Mouse (Mus musculus): Measurements from ENCODE around the gene Mmaa.

Mmaa gene

DNA sequence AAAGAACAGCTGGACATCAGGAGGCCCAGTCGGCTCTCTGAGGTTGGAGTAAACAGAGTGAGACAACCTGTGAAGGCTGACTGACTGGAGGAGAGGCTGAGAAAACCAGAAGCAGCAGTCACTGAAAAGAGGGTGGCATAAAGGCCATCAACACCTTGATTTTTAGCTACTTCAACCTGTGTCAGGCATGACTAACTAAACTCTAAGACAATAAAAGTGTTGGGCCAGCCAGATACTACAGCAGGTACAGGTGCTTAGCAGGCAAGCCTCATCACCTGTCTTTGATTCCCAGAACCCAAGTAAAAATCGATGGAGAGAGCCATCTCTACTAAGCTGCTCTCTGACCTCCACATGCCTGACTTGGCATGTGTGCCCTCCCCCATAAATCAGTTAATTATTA lies 6.1 kb downstream of the Mmaa start:
- no peak for DNase-seq (ENCODE audit: low spot score in 2 of 2)

DNA sequence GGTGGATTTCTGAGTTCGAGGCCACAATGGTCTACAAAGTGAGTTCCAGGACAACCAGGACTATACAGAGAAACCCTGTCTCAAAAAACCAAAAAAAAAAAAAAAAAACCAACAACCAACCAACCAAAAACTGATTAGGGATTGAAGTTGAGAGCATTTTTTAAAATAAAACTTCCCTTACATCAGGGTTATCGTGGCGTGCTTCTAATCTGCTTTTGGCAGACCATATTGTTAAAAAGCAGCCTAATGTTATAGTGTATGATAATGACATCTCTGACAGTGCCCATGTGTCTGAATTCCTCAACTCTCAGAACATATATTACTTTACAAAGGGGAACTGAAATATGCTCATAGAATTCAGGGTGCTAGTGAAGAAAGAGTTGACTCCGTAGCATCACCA lies 6.5 kb downstream of the Mmaa start:
- no peak for DNase-seq (ENCODE audit: low spot score in 2 of 2)

DNA sequence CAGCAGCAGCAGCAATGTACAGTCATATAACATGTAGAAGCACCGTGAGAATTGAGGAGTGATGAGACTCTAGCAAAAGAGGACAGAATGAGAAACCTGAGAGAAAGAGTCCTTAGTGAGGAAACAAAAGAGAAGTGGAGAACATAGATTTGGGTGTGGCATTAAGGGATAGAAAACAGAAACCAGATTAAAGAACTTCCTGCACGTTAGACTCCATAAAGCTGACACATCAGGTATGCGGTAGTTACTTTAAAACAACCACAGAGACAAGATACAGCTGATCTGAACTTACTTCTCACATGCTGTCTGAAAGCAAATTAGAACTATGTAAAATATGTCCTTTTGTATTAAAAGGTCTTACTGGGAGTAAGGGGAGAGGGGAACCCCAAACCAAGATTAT lies 8.3 kb downstream of the Mmaa start:
- DNase-seq (ENCODE audit: low spot score in 2 of 2) = no peak

DNA sequence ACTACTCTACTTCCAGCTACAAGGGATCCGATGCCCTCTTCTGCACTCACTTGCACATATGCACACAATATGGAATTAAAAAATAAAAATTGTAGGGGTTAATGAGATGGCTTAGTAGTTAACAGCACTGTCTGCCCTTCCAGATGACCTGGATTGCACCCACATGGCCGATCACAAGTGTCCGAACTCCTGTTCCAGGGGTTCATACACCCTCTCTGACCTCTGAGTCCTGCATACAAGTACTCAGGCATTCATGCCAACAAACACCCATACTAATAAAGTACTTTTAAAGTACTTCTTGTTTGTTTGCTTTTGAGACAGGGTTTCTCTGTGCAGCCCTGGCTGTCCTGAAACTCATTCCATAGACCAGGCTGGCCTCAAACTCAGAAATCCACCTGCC lies 10.1 kb downstream of the Mmaa start:
- no peak for DNase-seq (ENCODE audit: low spot score in 2 of 2)

DNA sequence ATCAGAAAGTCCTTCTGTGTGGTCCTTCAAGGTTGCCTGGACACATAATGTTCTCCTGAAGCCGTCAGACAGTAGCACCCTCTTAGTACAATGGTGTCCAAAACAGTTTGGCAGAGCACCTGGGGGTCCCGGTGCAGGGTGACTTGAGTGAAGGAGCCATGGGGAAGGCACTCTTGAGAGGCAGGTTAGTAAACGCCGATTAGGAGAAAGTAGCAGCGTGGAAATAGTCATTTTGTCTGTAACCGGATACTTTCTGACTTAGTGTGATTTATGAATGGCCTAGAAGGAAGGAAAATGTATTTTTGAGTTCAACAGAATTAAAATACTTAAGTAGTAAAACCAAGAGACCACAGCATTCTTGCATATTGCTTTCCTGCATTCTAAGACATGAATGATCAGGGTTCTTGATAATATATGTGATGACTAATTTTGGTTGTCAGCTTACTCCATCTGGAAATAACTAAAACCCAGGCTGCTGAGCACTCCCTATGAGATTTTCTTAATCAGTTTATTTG lies 13.3 kb downstream of the Mmaa start:
- DNase-seq (ENCODE audit: low spot score in 2 of 2) = no peak

DNA sequence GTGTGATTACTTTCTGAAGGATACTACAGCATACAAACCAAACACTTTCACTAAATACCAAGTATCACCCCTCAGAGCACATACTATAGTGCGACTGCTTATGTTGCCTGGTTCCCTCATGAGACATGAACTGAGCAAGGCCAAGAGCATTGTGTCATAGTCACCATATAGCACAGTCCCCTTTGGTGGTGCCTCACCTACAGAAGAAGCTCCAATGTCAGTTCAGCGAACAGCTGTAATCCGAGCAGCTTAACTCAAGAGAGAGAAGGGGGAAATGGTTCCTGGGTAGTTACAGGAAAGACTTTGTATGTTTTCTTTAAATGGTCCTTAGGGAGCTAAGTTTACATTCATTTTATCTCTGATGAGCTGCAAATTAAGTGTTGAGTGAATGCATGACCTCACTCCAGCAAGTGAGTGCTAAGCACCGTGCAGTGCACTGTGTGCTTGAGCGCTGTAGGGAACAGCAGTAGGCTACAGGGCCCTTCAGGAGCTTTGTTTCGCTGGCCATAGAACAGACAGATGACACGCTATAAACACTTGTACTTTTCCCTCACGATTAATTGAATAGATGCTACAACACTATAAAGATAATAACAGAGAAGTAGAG lies 17.4 kb downstream of the Mmaa start:
- DNase-seq (ENCODE audit: low spot score in 2 of 2) = no peak

DNA sequence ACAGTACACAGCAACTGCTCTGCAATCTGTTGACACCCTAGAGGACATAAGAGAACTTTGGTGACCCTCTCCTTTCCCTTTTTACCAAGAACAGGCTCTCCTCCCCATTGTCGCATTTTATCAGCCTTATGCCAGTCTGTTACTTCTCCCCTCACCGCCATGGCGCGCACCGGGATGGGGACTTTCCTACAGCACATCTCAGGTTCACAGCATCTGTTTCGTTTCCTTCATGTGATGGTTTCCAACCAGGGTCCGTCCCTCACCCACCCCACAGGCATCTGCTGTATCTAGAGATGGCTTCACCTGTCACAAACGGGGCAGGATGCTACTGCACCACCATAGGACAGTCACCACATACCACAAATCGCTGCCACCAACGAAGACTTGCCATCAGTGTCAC lies 19.8 kb downstream of the Mmaa start:
- DNase-seq (ENCODE audit: low spot score in 2 of 2) = no peak

DNA sequence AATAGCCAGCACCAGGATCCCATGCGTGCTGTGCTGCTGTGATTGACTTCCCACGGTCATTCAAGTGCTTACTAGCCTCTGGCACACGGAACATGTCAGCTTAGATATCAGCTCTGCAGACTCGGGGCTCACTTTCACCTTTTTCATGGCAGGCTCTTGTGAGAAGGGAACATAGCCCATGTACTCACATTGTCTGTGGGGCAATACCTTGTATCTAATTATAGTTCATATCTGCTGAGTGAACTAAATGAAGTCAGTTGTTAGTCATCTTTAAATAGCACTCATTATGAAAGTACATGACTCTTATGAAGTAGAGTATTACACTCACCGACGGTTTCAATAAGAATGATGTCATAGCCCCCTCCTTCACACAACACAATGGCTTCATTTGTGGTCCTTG lies 21.0 kb downstream of the Mmaa start:
- no peak for DNase-seq (ENCODE audit: low spot score in 2 of 2)

DNA sequence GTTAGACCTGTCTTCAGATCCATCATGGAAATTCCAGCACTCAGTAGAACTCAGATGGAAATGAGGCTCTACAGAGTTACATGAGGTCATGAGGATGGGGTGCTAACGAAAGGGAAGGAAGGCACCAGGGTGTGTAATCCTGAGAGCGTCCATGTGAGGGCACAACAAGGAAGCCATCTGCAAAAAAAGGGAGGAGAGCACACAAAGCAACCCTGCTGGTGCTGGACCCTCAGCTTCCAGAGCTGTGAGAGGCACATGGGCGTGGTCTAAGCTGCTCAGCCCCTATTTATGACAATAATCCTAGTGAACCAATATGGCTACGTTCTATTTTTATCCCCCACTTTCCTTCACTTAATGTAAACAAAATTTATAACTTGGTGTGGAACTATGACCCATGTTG lies 22.1 kb downstream of the Mmaa start:
- no peak for DNase-seq (ENCODE audit: low spot score in 2 of 2)

DNA sequence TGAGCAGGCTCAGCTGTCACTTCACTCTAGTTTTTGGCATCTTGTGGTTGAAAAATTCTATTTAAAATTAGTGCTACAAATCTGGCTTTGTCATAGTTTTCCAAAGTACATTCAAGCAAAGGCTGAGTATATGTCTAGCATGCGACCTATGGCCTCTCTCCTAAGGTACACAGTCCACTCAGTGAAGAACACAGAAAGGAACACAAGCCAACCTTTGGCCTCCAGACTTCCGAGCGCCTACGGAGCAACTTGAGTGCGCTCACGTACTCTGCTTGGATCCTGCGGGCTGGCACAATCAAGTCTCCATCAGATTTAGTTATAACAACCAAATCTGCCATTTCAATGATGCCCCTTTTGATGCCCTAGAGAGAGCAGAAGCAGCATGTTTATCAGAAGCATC lies 25.8 kb downstream of the Mmaa start:
- DNase-seq (ENCODE audit: low spot score in 2 of 2) = no peak

DNA sequence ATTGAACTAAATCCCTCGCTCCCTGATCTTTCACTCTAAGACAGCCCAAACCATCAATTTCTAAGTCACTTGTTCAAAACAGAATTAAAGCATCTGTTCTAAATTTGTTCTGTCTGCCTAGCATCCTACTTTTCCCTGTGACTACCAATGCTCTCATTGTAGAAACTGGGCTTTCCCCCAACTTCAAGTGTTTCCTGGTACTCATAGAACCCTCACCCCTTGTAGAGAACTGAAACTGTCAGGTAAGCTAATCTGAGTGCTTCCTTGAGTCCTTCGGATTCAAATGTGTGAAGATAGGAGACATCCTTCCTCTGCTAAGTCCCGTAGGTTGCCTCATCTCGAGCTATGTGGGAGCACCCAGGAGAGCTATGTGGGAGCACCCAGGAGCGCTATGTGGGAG lies 32.8 kb downstream of the Mmaa start:
- DNase-seq (ENCODE audit: low spot score in 2 of 2) = no peak

DNA sequence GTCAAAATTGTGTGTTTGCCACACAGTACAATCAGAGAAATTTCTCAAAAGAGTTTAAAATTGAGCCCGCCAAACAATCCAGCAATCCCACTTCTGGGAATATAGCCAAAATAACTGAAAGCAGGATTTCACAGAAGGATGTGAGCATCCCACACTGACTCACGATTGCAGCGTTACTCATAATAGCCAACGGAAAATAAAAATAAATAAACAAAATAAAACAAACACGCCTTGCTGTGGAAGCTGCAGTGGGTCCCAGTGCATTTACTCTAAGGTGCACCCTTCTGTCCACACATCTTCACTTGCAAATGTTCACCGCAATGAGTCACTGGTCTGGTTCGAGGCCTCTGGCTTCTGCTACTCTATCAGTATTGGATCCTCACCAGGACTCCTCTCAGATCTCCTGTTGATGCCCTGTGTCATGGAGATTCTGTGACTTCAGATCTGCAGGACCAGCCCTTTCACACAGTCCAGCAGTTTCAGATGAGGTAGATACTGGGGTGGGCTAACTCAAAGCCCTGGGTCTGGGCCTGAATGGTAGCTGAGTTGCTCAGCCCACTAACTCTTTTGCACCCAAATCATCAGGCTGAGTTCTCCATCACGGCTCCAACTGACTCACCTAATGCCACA lies 38.5 kb downstream of the Mmaa start:
- DNase-seq (ENCODE audit: low spot score in 2 of 2) = no peak

DNA sequence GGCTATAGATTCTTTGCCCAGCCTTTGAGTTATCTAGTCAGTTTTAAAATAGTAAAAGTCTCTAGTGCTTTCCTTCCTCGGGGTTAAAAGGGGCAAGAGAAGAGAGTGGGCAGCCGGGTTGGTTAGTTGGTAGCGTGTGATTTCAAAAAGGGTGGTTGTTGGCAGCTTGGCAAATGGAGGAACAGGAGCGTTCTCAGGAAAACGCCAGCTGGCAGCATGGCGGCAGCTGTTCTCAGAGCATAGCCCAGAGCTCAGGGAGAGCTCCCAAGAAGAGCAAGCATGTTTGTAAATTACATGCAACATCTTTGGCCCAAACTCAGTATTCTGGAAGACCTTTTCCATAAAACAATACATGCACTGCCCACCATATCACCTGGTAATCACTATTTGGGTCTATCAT lies 41.0 kb downstream of the Mmaa start:
- DNase-seq (ENCODE audit: low spot score in 2 of 2) = no peak

DNA sequence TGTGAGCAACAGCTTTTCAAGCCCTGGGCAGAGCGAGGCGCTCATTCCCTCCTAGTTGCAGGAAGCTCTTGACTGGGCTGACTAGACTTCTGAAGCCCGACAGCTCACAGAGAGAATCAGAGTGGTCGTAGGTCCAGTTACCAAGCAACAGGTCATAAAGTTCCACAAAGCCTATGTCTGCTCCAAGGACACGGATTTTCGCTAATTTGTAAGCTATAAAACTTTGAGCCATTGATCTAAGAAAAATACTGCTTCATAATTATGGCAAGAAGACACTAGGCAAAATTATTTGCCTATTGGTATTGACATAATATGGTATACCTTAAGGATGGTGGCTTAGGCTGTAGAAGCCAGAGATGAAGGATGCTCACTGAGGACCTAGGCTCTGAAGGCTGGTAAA lies 46.3 kb downstream of the Mmaa start, which contains the start of gene 1700011L22Rik:
Gene 1700011L22Rik (minus strand): TSS at position 101 of the 400 bp plus-strand sequence.
- DNase-seq (ENCODE audit: low spot score in 2 of 2) = no peak

DNA sequence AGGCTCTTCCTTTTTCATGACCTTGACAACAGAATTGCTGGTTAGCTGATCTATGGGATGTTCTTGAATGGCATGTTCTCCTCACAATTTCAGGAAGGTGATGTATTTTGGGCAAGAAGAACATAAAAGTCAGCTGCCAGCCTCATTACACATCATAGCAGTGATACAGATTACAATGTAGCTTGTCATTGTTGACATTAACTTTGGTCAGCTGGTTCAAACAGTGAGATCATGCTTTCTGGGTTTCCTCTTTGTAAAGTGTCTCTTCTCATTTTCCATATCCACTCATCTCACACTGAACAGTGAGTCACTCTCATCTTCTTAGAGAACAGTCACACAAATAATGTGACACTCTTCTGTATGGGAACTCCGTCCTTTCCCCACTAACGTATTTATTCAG lies 51.3 kb downstream of the Mmaa start:
- DNase-seq (ENCODE audit: low spot score in 2 of 2) = no peak

DNA sequence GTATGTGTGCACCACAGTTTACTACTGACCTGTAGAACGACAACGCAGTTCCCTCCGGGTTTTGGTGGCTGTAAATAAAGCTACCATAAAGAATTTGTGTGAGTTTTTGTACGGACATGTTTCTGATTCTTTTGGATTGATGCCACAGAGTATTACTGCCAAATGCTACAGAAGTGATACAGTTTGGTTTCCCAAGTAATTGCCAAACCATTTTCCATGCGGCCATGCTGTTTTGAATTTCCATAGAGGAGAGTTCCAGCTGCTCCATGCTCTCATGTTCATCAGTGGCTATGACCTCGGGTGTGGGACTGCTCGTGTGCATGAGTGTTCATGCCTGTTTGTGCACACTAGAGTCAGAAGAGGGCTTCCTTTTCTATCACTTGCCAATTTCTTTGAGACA lies 54.7 kb downstream of the Mmaa start:
- DNase-seq (ENCODE audit: low spot score in 2 of 2) = no peak

DNA sequence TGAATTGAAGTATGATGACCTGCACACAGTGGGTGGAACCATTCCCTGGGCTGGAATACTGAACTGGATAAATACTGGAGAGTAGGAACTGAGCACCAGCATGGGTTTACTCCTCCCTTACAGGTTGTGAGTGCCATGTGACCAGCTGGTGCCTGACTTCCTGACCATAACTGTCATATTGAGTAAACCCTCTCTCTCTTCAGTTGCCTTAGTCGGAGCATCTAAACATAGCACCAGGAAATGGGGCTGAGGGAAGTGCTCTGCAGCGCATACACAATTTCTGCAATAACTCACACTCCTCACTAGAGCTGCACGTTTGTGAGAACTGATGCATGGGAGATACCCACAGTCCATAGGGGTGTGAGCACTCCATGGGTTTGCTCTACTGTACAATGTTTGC lies 55.4 kb downstream of the Mmaa start:
- no peak for DNase-seq (ENCODE audit: low spot score in 2 of 2)

DNA sequence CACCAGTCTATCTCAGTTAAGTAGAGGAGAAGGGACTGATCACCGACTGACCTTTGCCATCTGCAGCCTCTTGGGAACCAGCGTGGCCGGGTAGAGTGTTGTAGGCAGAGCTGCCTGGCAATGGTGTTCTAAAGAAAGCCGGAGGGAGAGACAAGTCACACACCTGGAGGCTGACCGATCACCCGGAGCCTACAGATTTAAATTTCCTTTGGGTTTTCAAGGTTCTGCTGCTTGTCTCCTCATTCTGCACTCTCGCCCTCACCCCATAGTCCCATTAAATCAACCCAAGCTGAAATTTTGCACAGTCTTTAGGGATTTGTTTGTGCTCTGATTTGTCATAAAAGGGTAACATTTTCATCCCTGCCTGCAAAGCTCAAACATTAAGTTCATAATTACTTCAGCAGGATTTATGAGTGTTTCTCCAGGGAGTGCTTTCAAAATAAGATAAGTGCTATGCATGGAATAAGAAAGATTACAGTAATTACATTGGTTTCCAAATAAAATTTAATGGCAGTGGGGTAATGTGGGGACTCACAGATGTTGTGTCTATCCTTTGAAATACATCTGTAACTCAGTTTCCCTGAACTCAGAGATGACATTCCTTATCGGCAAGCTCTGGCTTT lies 65.4 kb downstream of the Mmaa start:
- no peak for DNase-seq (ENCODE audit: low spot score in 2 of 2)

DNA sequence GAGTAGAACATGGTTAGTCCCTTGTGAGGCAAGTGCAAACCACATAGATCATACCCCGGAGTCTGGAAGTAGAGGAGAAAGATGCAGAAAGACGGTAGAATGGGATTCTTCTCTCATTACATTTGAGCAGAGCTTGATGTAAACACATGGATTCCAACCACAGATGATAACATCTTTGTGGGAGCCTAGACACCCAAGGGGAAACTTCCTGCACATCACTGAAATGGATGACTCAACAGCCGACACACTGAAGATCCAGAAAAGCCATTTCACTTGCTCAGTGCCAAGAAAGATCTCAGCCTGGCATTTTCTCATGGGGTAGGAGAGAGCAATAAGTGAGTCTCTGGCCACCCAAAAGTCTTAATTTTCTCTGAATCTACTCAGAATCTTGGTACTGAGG lies 66.8 kb downstream of the Mmaa start:
- no peak for DNase-seq (ENCODE audit: low spot score in 2 of 2)

DNA sequence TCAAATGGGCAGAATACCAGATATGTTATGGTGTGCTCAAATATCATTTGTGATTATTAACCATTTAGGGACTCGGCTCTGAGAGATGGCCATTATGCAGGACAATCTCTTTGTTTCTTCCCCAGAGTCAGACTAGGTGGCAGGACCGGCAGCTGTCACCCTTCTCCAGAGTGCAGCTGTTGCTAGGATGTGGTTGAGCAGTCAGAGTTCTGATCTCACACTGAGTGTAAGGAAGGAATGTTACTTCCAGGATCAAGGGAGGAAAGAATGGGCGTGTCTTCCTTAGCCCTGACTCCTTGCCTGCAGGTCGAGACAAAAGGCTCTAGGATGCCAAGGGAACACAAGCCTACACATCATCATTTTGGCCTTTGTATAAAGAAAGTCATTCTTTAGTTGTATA lies 67.5 kb downstream of the Mmaa start:
- no peak for DNase-seq (ENCODE audit: low spot score in 2 of 2)

DNA sequence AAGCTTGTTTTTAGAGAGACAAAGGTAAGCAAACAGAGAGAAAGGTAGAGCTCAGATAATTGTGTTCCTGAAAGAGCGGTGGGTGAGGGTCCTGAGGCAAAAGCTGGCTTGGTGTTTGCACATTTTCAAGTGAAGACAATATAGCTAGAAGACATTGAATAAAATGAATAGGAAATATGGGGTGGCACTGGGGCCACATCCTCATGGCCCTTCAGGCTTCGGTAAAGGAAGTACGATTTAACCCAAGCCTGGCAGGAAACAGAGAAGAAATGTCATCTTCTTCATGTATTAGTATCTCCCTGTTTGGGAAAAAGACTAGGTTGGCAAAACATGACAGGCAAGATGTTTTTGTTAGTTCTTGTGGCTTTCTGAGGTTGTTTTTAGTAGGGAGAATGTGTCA lies 68.7 kb downstream of the Mmaa start:
- no peak for DNase-seq (ENCODE audit: low spot score in 2 of 2)

DNA sequence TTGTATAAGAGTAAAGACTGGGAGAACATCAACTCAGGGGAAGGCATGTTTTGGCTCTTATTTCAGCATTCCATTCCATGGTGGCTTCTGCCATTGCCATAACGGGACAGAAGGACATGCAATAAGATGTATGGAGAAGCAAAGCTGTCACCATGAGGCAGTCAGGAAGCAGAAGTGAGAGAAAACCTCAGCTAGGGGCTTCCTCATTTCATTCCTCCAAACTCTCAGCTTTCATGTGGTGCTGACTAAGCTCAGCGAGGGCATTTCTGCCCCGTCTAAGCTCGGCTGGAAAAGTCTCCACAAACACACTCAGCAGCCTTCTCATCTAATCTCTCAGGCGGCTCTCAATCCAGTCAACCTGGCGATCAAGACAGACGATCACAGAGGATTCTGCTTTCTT lies 69.2 kb downstream of the Mmaa start:
- DNase-seq (ENCODE audit: low spot score in 2 of 2) = no peak

DNA sequence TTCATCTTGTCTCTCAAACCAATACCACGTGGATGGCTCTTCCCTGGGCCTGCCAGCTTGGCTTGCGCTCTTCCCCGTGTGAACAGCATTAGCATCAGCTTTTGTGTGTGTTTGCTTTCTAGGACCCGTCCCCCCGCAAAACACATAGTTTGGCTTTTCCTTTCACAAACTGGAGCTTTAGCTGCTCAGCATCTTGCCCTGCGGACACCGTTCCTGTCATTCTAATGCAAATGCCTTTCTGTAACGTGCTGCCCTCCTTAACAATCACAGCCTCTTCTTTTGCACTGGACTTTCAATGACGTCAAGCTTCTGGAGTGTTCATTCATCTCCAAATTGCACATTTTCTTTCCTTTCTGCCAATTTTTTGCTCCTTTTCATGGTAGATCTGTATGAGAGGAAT lies 70.4 kb downstream of the Mmaa start:
- no peak for DNase-seq (ENCODE audit: low spot score in 2 of 2)
